ENCODE assay signal across 24 mouse cellular contexts in the genomic region with DNA sequence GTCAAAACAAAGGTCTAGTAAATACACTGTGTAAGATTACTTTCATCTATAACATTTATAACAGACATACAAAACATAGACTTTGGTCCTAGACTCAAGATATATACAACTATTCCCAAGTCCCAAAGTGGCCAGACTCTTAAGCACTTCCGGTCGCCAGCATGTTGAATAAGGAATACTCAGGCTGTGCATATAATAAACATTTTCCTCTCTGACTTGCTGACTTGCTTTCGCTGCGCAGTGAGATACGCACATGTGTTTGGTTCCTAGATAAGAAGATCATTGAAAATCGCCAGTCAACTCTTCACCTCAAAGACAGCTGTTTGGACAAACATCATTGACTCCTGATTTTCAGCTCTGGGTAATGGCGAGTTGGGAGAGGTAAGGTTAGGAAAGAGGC.
DNase-seq lines count a peak whose midpoint lies in the region; ATAC-seq and TF ChIP-seq lines count a peak whose summit lies in the region.
"Had no signal": no experiment of that assay in that cellular context is flagged by ENCODE, and none has a peak within 500 bp of the region (broad histone marks: within the 10 kb centered on the region; RNA-seq: fewer than 3 reads in every experiment).

No protein-coding gene starts in this region.

- H3K9me3 ChIP-seq in lung, embryonic 14.5 days (ENCODE audit: low read depth, low read length), result no peaks in the 10 kb centered on the region
- H3K9me3 ChIP-seq: embryonic facial prominence, embryonic 12.5 days; embryonic facial prominence, embryonic 15.5 days; hindbrain, embryonic 10.5 days had no signal

- no peaks in the 10 kb centered on the region for H3K36me3 ChIP-seq in lung, embryonic 14.5 days (ENCODE audit: insufficient read depth)
- H3K36me3 ChIP-seq in thymus, adult 2 months (ENCODE audit: control insufficient read depth, insufficient read depth, low read length), result no peaks in the 10 kb centered on the region
- H3K36me3 ChIP-seq: embryonic facial prominence, embryonic 12.5 days had no signal

- 0 out of 2 replicates have a peak, but pooled peaks cover 5% of the 10 kb centered on the region for H3K4me1 ChIP-seq in lung, embryonic 14.5 days (ENCODE audit: insufficient read depth)
- H3K4me1 ChIP-seq in thymus, adult 2 months (replicated peaks; ENCODE audit: control insufficient read depth, insufficient read depth, low read length), result peaks cover 20% of the 10 kb centered on the region

- no peak for TF ChIP-seq CTCF in lung, embryonic 14.5 days (IDR thresholded peaks at IDR 0.05; ENCODE audit: low read depth)
- no peak for TF ChIP-seq CTCF in thymus, adult 2 months (IDR thresholded peaks at IDR 0.05; ENCODE audit: borderline replicate concordance, control insufficient read depth, extremely low read depth, insufficient read depth, low read length, poor library complexity)

- 21% methylated on average over 7 of the region's 7 CpGs for WGBS in lung, embryonic 14.5 days
- 82% methylated on average over 7 of the region's 7 CpGs for WGBS in thymus, adult 2 months

- no peak overlapping the region for H3K4me2 ChIP-seq in lung, embryonic 14.5 days
- H3K4me2 ChIP-seq: embryonic facial prominence, embryonic 12.5 days; embryonic facial prominence, embryonic 15.5 days; heart, embryonic 11.5 days; hindbrain, embryonic 14.5 days had no signal

- no peaks in the 10 kb centered on the region for H3K27me3 ChIP-seq in lung, embryonic 14.5 days (ENCODE audit: insufficient read depth, low read length)
- no peaks in the 10 kb centered on the region for H3K27me3 ChIP-seq in thymus, adult 2 months (ENCODE audit: control insufficient read depth, insufficient read depth, low read length)
- H3K27me3 ChIP-seq: embryonic facial prominence, embryonic 12.5 days; embryonic facial prominence, embryonic 15.5 days had no signal

- no peak overlapping the region for H3K9ac ChIP-seq in lung, embryonic 14.5 days
- H3K9ac ChIP-seq: embryonic facial prominence, embryonic 12.5 days; embryonic facial prominence, embryonic 15.5 days; forebrain, postnatal 0 days; hindbrain, embryonic 14.5 days had no signal

- TF ChIP-seq POLR2A in thymus, adult 2 months (IDR thresholded peaks at IDR 0.05; ENCODE audit: control insufficient read depth, extremely low read depth, insufficient read depth, low read length, poor library complexity), result no peak

- peak; percentile 55 for DNase-seq in lung, embryonic 14.5 days
- DNase-seq in lung, postnatal 10 days, result no peak
- DNase-seq in thymus, adult 2 months, result no peak
- DNase-seq in thymus, postnatal 10 days (ENCODE audit: low spot score in 2 of 2), result no peak
- DNase-seq in T-cell, adult 2 months (ENCODE audit: low spot score), result peak; percentile 22
- peak; percentile 59 for DNase-seq in naive thymus-derived CD4-positive, alpha-beta T cell, adult 2 months (ENCODE audit: low read depth)
- no peak for DNase-seq in kidney, postnatal 14 days
- no peak for DNase-seq in cerebellum, adult 11-12 months
- DNase-seq: adrenal gland, postnatal 10 days; adrenal gland, postnatal 36 days; cerebellum, adult 11 months; cerebellum, adult 9-10 months; cerebellum, postnatal 14 days; forebrain, postnatal 0 days; gastrocnemius, adult 2 months; gastrocnemius, postnatal 14 days; heart, postnatal 36 days had no signal

- no peak overlapping the region for H3K27ac ChIP-seq in lung, embryonic 14.5 days (ENCODE audit: low read depth)
- H3K27ac ChIP-seq in thymus, adult 2 months (ENCODE audit: control insufficient read depth, insufficient read depth, low read length), result peak overlapping the region; percentile 37
- H3K27ac ChIP-seq: embryonic facial prominence, embryonic 15.5 days; gastrocnemius, adult 2 months; hindbrain, embryonic 10.5 days; hindbrain, embryonic 14.5 days; hindbrain, postnatal 0 days had no signal

- 0 out of 2 replicates have a peak, but pooled peaks have one; percentile 16 for ATAC-seq in lung, embryonic 14.5 days (ENCODE audit: insufficient read depth)
- ATAC-seq: forebrain, embryonic 14.5 days; forebrain, postnatal 0 days; hindbrain, postnatal 0 days had no signal

- H3K4me3 ChIP-seq in lung, embryonic 14.5 days (ENCODE audit: low read depth, low read length), result no peak overlapping the region
- no peak overlapping the region for H3K4me3 ChIP-seq in thymus, adult 2 months (ENCODE audit: control insufficient read depth, insufficient read depth, low read length)
- H3K4me3 ChIP-seq: embryonic facial prominence, embryonic 12.5 days; embryonic facial prominence, embryonic 15.5 days; gastrocnemius, adult 2 months; hindbrain, embryonic 10.5 days had no signal

Comparison
In these comparisons a context has a peak if more than half of its experiments do, and no peak if none do; other contexts are left out.
1. DNase-seq: peak in lung, embryonic 14.5 days (single experiment), T-cell, adult 2 months (single experiment) and naive thymus-derived CD4-positive, alpha-beta T cell, adult 2 months (single experiment); none in lung, postnatal 10 days (single experiment), thymus, adult 2 months (single experiment), thymus, postnatal 10 days (0 of 2), kidney, postnatal 14 days (single experiment) and cerebellum, adult 11-12 months (single experiment).